Mouse (Mus musculus) layer of hippocampus, postnatal 25 days (tissue): Measurements from ENCODE around the gene Kmo. TPM values are rescaled to one million over a fixed set of nuclear protein-coding genes. Genes with fewer than 3 reads are reported as not detected.

Experiments used
- DNase-seq, 2 experiments: peaks; one replicate each; pipeline ENCODE4 v3.0.0; 2022; ENCODE audit warnings: mixed read lengths in 2 of 2, low spot score in 1 of 2; ENCODE audit errors: extremely low spot score in 1 of 2
- total RNA-seq, 2 experiments: library from RNA; stranded (reverse); gene quantifications; 2 replicates each; pipeline ENCODE4 v1.2.3; 2021

The Kmo gene
- total RNA-seq, 2 experiments from 2014 or later, result not detected

- no peak for DNase-seq
Observed at GRCm38 (mm10) chr1:175631080-175631479, 10.9 kb downstream of the Kmo start.

GRCm38 (mm10) chr1:175631721-175632221, 11.6 kb downstream of the Kmo start:
- DNase-seq, result no peak

GRCm38 (mm10) chr1:175632470-175632869, 12.3 kb downstream of the Kmo start:
- DNase-seq, result no peak

- no peak for DNase-seq
Observed at GRCm38 (mm10) chr1:175637677-175638076, 17.5 kb downstream of the Kmo start.

- DNase-seq, result no peak
Observed at GRCm38 (mm10) chr1:175639072-175639471, 18.9 kb downstream of the Kmo start.

GRCm38 (mm10) chr1:175640435-175641150, 20.4 kb downstream of the Kmo start:
- no peak for DNase-seq

- DNase-seq, result no peak
Observed at GRCm38 (mm10) chr1:175643496-175644265, 23.5 kb downstream of the Kmo start.

GRCm38 (mm10) chr1:175646952-175647351, 26.8 kb downstream of the Kmo start:
- DNase-seq, result no peak

GRCm38 (mm10) chr1:175648615-175649014, 28.4 kb downstream of the Kmo start:
- DNase-seq, result no peak

GRCm38 (mm10) chr1:175659900-175660299, 39.7 kb downstream of the Kmo start:
- no peak for DNase-seq

GRCm38 (mm10) chr1:175668666-175669405, 48.7 kb downstream of the Kmo start:
- peak in 1 of 2 experiments; percentile 15 for DNase-seq

- no peak for DNase-seq
Observed at GRCm38 (mm10) chr1:175669456-175669855, 49.3 kb downstream of the Kmo start.

- no peak for DNase-seq
Observed at GRCm38 (mm10) chr1:175670042-175670441, 49.9 kb downstream of the Kmo start.

- no peak for DNase-seq
Observed at GRCm38 (mm10) chr1:175671626-175672025, 51.4 kb downstream of the Kmo start.

GRCm38 (mm10) chr1:175673563-175674325, 53.6 kb downstream of the Kmo start:
- no peak for DNase-seq

- no peak for DNase-seq
Observed at GRCm38 (mm10) chr1:175675116-175675515, 54.9 kb downstream of the Kmo start.

- DNase-seq, result no peak
Observed at GRCm38 (mm10) chr1:175677459-175677858, 57.3 kb downstream of the Kmo start.

- DNase-seq, result no peak
Observed at GRCm38 (mm10) chr1:175680995-175681394, 60.8 kb downstream of the Kmo start.

GRCm38 (mm10) chr1:175691686-175692245, 71.6 kb downstream of the Kmo start:
- DNase-seq, result peak in 1 of 2 experiments; percentile 7
